Mouse (Mus musculus): ENCODE results near the gene Parn. TPM values are rescaled to one million over a fixed set of nuclear protein-coding genes. Genes with fewer than 3 reads are reported as not detected.

The Parn gene
- total and polyA plus RNA-seq, 3 experiments, result 48.7 to 88.6 (median 62.6) TPM

GRCm38 (mm10) chr16:13588182-13589048 lies 79.6 kb downstream of the Parn start:
- TF ChIP-seq MYC (IDR thresholded peaks at IDR 0.05; ENCODE audit: low read depth, low read length), result no peak
- TF ChIP-seq BHLHE40 (IDR thresholded peaks at IDR 0.05; ENCODE audit: low read depth, low read length), result no peak
- no peak for TF ChIP-seq NELFE (IDR thresholded peaks at IDR 0.05; ENCODE audit: low read depth, low read length)
- no peak for TF ChIP-seq CHD1 (IDR thresholded peaks at IDR 0.05; ENCODE audit: low read depth, low read length)
- TF ChIP-seq ZC3H11A (IDR thresholded peaks at IDR 0.05; ENCODE audit: low read depth, low read length), result no peak
- no peak for TF ChIP-seq TBP (conservative IDR thresholded peaks at IDR 0.05; ENCODE audit: low read depth, low read length)
- no peak for TF ChIP-seq ZKSCAN1 (IDR thresholded peaks at IDR 0.05; ENCODE audit: borderline replicate concordance, low read depth, low read length)
- TF ChIP-seq POLR2A (IDR thresholded peaks at IDR 0.05; ENCODE audit: low read depth, low read length), result no peak
- no peak for TF ChIP-seq MEF2A (IDR thresholded peaks at IDR 0.05; ENCODE audit: borderline replicate concordance, low read depth, low read length)
- TF ChIP-seq RCOR1 (conservative IDR thresholded peaks at IDR 0.05; ENCODE audit: low read depth, low read length), result no peak
- TF ChIP-seq MXI1 (IDR thresholded peaks at IDR 0.05; ENCODE audit: low read depth, low read length), result no peak
- TF ChIP-seq CHD2 (IDR thresholded peaks at IDR 0.05; ENCODE audit: low read length), result no peak
- no peak for TF ChIP-seq EP300 (IDR thresholded peaks at IDR 0.05; ENCODE audit: low read length)
- TF ChIP-seq ZMIZ1 (IDR thresholded peaks at IDR 0.05; ENCODE audit: low read depth, low read length), result no peak
- in situ Hi-C loops (cut with MboI; ENCODE audit: low pct_ligation_motif_present, low pct_unique_long_range_greater_than_20kb, low sequenced_read_pairs) (no loop called here), dilution Hi-C loops (cut with MboI; ENCODE audit: extremely low pct_ligation_motif_present, extremely low pct_unique_long_range_greater_than_20kb, low sequenced_read_pairs) (no loop called here)
- Histone ChIP-seq H3K27me3 (replicated peaks) (no peaks in the 10 kb centered on the region), H3K79me2 (replicated peaks; ENCODE audit: control insufficient read depth, extremely low read depth, insufficient read depth, poor library complexity, severe bottlenecking) (no peaks in the 10 kb centered on the region), H3K4me3 (replicated peaks in 1 of 3; ENCODE audit: low read depth in 2 of 3, low read length in 2 of 3, poor library complexity in 1 of 3) (no peak overlapping the region), H3K27ac (ENCODE audit: insufficient read depth, low read depth) (no peak overlapping the region), H3K9me3 (replicated peaks; ENCODE audit: low read length) (peaks cover 11% of the 10 kb centered on the region), H3K4me2 (ENCODE audit: insufficient read depth, low read depth, poor library complexity, severe bottlenecking) (no peak overlapping the region), H3K36me3 (replicated peaks in 1 of 2; ENCODE audit: control insufficient read depth in 1 of 2, insufficient read depth in 1 of 2, low read length in 1 of 2) (peaks cover 40 to 82% of the 10 kb centered on the region in 2 experiments), H3K4me1 (ENCODE audit: control insufficient read depth in 1 of 2, insufficient read depth in 2 of 2) (peaks cover 12 to 34% of the 10 kb centered on the region in 2 experiments), H3K9ac (ENCODE audit: insufficient read depth, low read depth) (no peak overlapping the region)
- DNase-seq (ENCODE audit: extremely low read depth), result no peak

GRCm38 (mm10) chr16:13585234-13585633 lies 82.7 kb downstream of the Parn start:
- peaks cover 20 to 74% of the 10 kb centered on the region in 2 experiments for H3K36me3 ChIP-seq (replicated peaks in 1 of 2; ENCODE audit: control insufficient read depth in 1 of 2, insufficient read depth in 1 of 2, low read length in 1 of 2)
- no peak overlapping the region for H3K4me2 ChIP-seq (ENCODE audit: insufficient read depth, low read depth, poor library complexity, severe bottlenecking)
- H3K9ac ChIP-seq (ENCODE audit: insufficient read depth, low read depth), result no peak overlapping the region
- TF ChIP-seq SIN3A (IDR thresholded peaks at IDR 0.05; ENCODE audit: low read length), result no peak
- no peak for TF ChIP-seq PAX5 (IDR thresholded peaks at IDR 0.05; ENCODE audit: low read length)
- H3K27ac ChIP-seq (ENCODE audit: insufficient read depth, low read depth), result no peak overlapping the region
- in situ Hi-C loops (cut with MboI; ENCODE audit: low pct_ligation_motif_present, low pct_unique_long_range_greater_than_20kb, low sequenced_read_pairs), result no loop called here
- dilution Hi-C loops (cut with MboI; ENCODE audit: extremely low pct_ligation_motif_present, extremely low pct_unique_long_range_greater_than_20kb, low sequenced_read_pairs), result no loop called here
- H3K27me3 ChIP-seq (replicated peaks), result no peaks in the 10 kb centered on the region
- H3K79me2 ChIP-seq (replicated peaks; ENCODE audit: control insufficient read depth, extremely low read depth, insufficient read depth, poor library complexity, severe bottlenecking), result no peaks in the 10 kb centered on the region
- H3K4me1 ChIP-seq (ENCODE audit: control insufficient read depth in 1 of 2, insufficient read depth in 2 of 2), result peaks cover 12 to 34% of the 10 kb centered on the region in 2 experiments
- no peaks in the 10 kb centered on the region for H3K9me3 ChIP-seq (replicated peaks; ENCODE audit: low read length)
- no peak for DNase-seq (ENCODE audit: extremely low read depth)
- H3K4me3 ChIP-seq (replicated peaks in 1 of 3; ENCODE audit: low read depth in 2 of 3, low read length in 2 of 3, poor library complexity in 1 of 3), result no peak overlapping the region
